Mouse (Mus musculus): ENCODE measurements around the gene Ppp2r3a. TPM values are rescaled to one million over a fixed set of nuclear protein-coding genes. Genes with fewer than 3 reads are reported as not detected.

Ppp2r3a gene
- polyA plus RNA-seq (2014; fragmentation: Nextera tagmentation; extraction: Ambion mirVana): 32.4 and 40.0 TPM in 2 replicates

DNA sequence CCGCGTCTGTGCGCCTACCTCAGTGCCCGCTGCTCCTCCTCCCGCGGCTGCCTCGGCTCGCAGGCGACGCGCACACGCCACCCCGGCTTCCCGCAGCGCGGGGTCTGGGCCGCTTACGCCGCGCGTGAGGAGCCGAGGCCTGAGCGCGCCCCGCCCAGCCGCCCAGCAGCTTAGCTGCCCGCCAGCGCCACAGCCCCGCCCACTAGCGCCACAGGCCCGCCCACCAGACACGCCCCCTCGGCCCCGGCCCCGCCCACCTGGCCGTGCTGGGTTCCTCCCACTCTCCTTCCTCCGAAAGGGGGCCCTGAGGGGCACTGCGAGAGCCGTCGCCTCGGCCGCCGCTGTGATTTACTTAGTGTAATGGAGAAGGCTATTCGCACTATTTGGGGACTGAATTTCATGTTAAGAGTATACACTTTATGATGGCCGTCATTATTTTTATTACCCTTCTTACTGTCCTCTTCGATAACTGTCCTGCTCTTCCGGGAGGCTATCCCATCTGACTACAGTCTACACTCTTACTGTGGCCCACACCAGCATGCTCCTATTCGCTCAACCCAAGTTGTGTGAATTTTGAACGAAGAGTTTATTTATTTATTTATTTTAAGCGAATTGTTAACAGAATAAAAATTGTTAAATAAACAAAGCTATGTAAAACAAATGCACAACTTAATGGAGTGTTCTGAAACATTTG lies at the start of gene Ppp2r3a:
Gene Ppp2r3a (minus strand): TSS at position 152 of the 694 bp plus-strand sequence.
- ATAC-seq (ENCODE audit: low FRiP score, low TSS enrichment) (peak; percentile 94), DNase-seq (peak; percentile 96)
- Histone ChIP-seq H3K9me3 (ENCODE audit: control insufficient read depth, low read length) (no peaks in the 10 kb centered on the region), H3K4me3 (replicated peaks; ENCODE audit: low read depth, low read length) (peak within 1 kb of the TSS; percentile 78), H3K36me3 (ENCODE audit: control insufficient read depth, insufficient read depth, low read length) (no peaks in the 10 kb centered on the region), H3K27me3 (ENCODE audit: control insufficient read depth, insufficient read depth, low read length) (no peaks in the 10 kb centered on the region), H3K4me1 (ENCODE audit: control insufficient read depth, insufficient read depth, low read length) (peaks cover 18% of the 10 kb centered on the region), H3K4me2 (ENCODE audit: low read length) (peak within 1 kb of the TSS; percentile 66), H3K9ac (replicated peaks; ENCODE audit: low read length) (peak within 1 kb of the TSS; percentile 87), H3K27ac (replicated peaks; ENCODE audit: low read depth, low read length) (peak within 1 kb of the TSS; percentile 96)
- WGBS: 2% methylated on average over 49 of the region's 50 CpGs

- Histone ChIP-seq H3K4me2 (ENCODE audit: low read length) (no peak overlapping the region), H3K36me3 (ENCODE audit: control insufficient read depth, insufficient read depth, low read length) (no peaks in the 10 kb centered on the region), H3K4me3 (replicated peaks; ENCODE audit: low read depth, low read length) (no peak overlapping the region), H3K27ac (replicated peaks; ENCODE audit: low read depth, low read length) (no peak overlapping the region), H3K4me1 (ENCODE audit: control insufficient read depth, insufficient read depth, low read length) (no peaks in the 10 kb centered on the region), H3K9me3 (ENCODE audit: control insufficient read depth, low read length) (no peaks in the 10 kb centered on the region), H3K27me3 (ENCODE audit: control insufficient read depth, insufficient read depth, low read length) (no peaks in the 10 kb centered on the region), H3K9ac (replicated peaks; ENCODE audit: low read length) (no peak overlapping the region)
- DNase-seq: no peak
- no peak for ATAC-seq (ENCODE audit: low FRiP score, low TSS enrichment)
- WGBS: 84% methylated on average over 4 of the region's 4 CpGs
Measured at GRCm38 (mm10) chr9:101300441-101300935, 48.9 kb upstream of the Ppp2r3a start.

DNA sequence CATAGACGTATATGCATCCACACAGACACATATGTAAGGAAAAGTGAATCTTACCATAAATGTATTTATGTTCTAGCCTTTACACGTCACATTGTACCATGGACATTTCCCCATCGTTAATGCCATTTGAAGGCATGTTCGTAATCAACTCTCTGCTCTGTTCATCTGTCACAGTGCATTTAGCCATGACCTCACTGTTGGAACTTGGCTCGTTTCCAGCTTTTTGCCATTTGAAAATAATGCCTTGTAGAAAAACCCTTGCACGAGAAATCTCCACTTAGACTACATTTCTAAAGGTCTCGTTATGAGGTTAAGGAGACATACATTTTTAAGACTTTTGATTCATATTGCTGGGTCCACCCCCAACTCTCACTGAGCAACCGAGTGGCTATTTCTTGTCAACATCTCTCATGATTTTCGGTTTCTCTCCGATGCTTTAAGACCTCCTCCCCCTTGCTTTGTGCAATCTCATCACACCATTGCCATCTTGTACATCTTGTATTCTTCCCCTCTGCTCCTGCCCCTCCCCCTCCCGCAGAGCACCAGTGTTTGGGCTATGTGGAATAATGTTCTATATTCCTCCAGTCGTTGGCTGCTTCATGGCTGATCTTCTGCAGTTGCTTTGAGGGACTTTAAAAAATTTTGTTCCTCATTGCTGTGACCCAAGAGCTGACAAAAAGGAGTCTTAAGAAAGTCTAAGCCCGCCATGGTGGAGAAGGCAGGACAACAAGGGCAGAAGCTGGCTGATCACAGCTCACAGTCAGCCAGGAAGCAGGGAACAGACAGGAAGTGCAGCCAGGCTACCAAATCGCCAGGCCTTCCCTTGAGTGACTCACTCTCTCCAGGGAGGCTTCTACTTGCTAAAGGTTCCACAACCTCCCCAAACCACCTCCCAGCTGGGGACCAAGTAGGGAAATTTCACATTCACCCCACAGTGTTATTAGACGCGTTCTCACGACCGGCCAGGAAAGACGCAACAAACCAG lies 40.4 kb upstream of the Ppp2r3a start:
- DNase-seq: peak; percentile 71
- 73% methylated on average over 19 of the region's 19 CpGs for WGBS
- no peak overlapping the region for H3K4me3 ChIP-seq (replicated peaks; ENCODE audit: low read depth, low read length)

GRCm38 (mm10) chr9:101290876-101291275 lies 39.3 kb upstream of the Ppp2r3a start:
- Histone ChIP-seq H3K4me3 (replicated peaks; ENCODE audit: low read depth, low read length) (no peak overlapping the region), H3K27me3 (ENCODE audit: control insufficient read depth, insufficient read depth, low read length) (no peaks in the 10 kb centered on the region), H3K9ac (replicated peaks; ENCODE audit: low read length) (no peak overlapping the region), H3K4me1 (ENCODE audit: control insufficient read depth, insufficient read depth, low read length) (no peaks in the 10 kb centered on the region), H3K27ac (replicated peaks; ENCODE audit: low read depth, low read length) (no peak overlapping the region), H3K36me3 (ENCODE audit: control insufficient read depth, insufficient read depth, low read length) (no peaks in the 10 kb centered on the region), H3K9me3 (ENCODE audit: control insufficient read depth, low read length) (no peaks in the 10 kb centered on the region), H3K4me2 (ENCODE audit: low read length) (no peak overlapping the region)
- DNase-seq (no peak), ATAC-seq (ENCODE audit: low FRiP score, low TSS enrichment) (no peak)
- WGBS: 82% methylated on average over 1 of the region's 1 CpGs

More for the DNA sequence above, 40.4 kb upstream of the Ppp2r3a start:
- H3K36me3 ChIP-seq (ENCODE audit: control insufficient read depth, insufficient read depth, low read length): no peaks in the 10 kb centered on the region
- H3K9ac ChIP-seq (replicated peaks; ENCODE audit: low read length): no peak overlapping the region
- no peak overlapping the region for H3K4me2 ChIP-seq (ENCODE audit: low read length)
- no peaks in the 10 kb centered on the region for H3K27me3 ChIP-seq (ENCODE audit: control insufficient read depth, insufficient read depth, low read length)
- H3K27ac ChIP-seq (replicated peaks; ENCODE audit: low read depth, low read length): no peak overlapping the region
- no peak for ATAC-seq (ENCODE audit: low FRiP score, low TSS enrichment)
- H3K4me1 ChIP-seq (ENCODE audit: control insufficient read depth, insufficient read depth, low read length): no peaks in the 10 kb centered on the region
- no peaks in the 10 kb centered on the region for H3K9me3 ChIP-seq (ENCODE audit: control insufficient read depth, low read length)

- no peaks in the 10 kb centered on the region for H3K4me1 ChIP-seq (ENCODE audit: control insufficient read depth, insufficient read depth, low read length)
- ATAC-seq (ENCODE audit: low FRiP score, low TSS enrichment) (no peak), DNase-seq (no peak)
- 86% methylated on average over 11 of the region's 11 CpGs for WGBS
- H3K4me3 ChIP-seq (replicated peaks; ENCODE audit: low read depth, low read length): no peak overlapping the region
- no peaks in the 10 kb centered on the region for H3K9me3 ChIP-seq (ENCODE audit: control insufficient read depth, low read length)
- H3K27me3 ChIP-seq (ENCODE audit: control insufficient read depth, insufficient read depth, low read length): no peaks in the 10 kb centered on the region
- no peak overlapping the region for H3K9ac ChIP-seq (replicated peaks; ENCODE audit: low read length)
- H3K27ac ChIP-seq (replicated peaks; ENCODE audit: low read depth, low read length): no peak overlapping the region
- no peaks in the 10 kb centered on the region for H3K36me3 ChIP-seq (ENCODE audit: control insufficient read depth, insufficient read depth, low read length)
- no peak overlapping the region for H3K4me2 ChIP-seq (ENCODE audit: low read length)
Measured at GRCm38 (mm10) chr9:101289750-101290149, 38.2 kb upstream of the Ppp2r3a start.

- no peak overlapping the region for H3K9ac ChIP-seq (replicated peaks; ENCODE audit: low read length)
- no peak overlapping the region for H3K4me3 ChIP-seq (replicated peaks; ENCODE audit: low read depth, low read length)
- ATAC-seq (ENCODE audit: low FRiP score, low TSS enrichment): no peak
- H3K4me1 ChIP-seq (ENCODE audit: control insufficient read depth, insufficient read depth, low read length): no peaks in the 10 kb centered on the region
- 91% methylated on average over 14 of the region's 14 CpGs for WGBS
- H3K27me3 ChIP-seq (ENCODE audit: control insufficient read depth, insufficient read depth, low read length): no peaks in the 10 kb centered on the region
- no peaks in the 10 kb centered on the region for H3K9me3 ChIP-seq (ENCODE audit: control insufficient read depth, low read length)
- no peaks in the 10 kb centered on the region for H3K36me3 ChIP-seq (ENCODE audit: control insufficient read depth, insufficient read depth, low read length)
- no peak overlapping the region for H3K4me2 ChIP-seq (ENCODE audit: low read length)
- H3K27ac ChIP-seq (replicated peaks; ENCODE audit: low read depth, low read length): no peak overlapping the region
- no peak for DNase-seq
Measured at GRCm38 (mm10) chr9:101288901-101289647, 37.5 kb upstream of the Ppp2r3a start.

- Histone ChIP-seq H3K9me3 (ENCODE audit: control insufficient read depth, low read length) (no peaks in the 10 kb centered on the region), H3K4me3 (replicated peaks; ENCODE audit: low read depth, low read length) (no peak overlapping the region), H3K4me1 (ENCODE audit: control insufficient read depth, insufficient read depth, low read length) (no peaks in the 10 kb centered on the region), H3K4me2 (ENCODE audit: low read length) (no peak overlapping the region), H3K27me3 (ENCODE audit: control insufficient read depth, insufficient read depth, low read length) (no peaks in the 10 kb centered on the region), H3K27ac (replicated peaks; ENCODE audit: low read depth, low read length) (no peak overlapping the region), H3K36me3 (ENCODE audit: control insufficient read depth, insufficient read depth, low read length) (no peaks in the 10 kb centered on the region), H3K9ac (replicated peaks; ENCODE audit: low read length) (no peak overlapping the region)
- 55% methylated on average over 4 of the region's 4 CpGs for WGBS
- ATAC-seq (ENCODE audit: low FRiP score, low TSS enrichment) (no peak), DNase-seq (no peak)
Measured at GRCm38 (mm10) chr9:101286766-101287165, 35.2 kb upstream of the Ppp2r3a start.

DNA sequence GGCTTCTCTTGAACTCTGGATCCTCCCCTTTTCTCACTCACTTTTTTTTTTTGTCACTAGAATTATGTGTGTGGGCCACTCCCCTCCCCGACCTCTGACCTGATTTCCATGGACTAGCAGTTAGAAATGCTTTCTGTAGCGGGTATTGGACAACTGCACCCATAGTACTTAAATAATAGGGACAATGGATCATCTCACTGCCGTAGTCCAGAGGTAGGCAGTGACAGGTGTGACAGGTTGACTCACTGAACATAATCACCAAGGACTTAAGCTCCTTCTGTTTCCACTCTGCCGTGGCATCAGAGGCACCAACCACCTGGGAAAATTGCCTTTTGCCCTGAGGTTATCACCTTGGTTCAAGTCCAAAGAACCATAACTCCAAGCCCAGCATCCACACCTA lies 32.5 kb upstream of the Ppp2r3a start:
- 65% methylated on average over 4 of the region's 4 CpGs for whole genome bisulfite sequencing
- Histone ChIP-seq H3K4me1 (ENCODE audit: control insufficient read depth, insufficient read depth, low read length) (no peaks in the 10 kb centered on the region), H3K4me3 (replicated peaks; ENCODE audit: low read depth, low read length) (no peak overlapping the region), H3K27ac (replicated peaks; ENCODE audit: low read depth, low read length) (no peak overlapping the region), H3K4me2 (ENCODE audit: low read length) (no peak overlapping the region), H3K36me3 (ENCODE audit: control insufficient read depth, insufficient read depth, low read length) (no peaks in the 10 kb centered on the region), H3K9ac (replicated peaks; ENCODE audit: low read length) (no peak overlapping the region), H3K27me3 (ENCODE audit: control insufficient read depth, insufficient read depth, low read length) (no peaks in the 10 kb centered on the region), H3K9me3 (ENCODE audit: control insufficient read depth, low read length) (no peaks in the 10 kb centered on the region)
- ATAC-seq (ENCODE audit: low FRiP score, low TSS enrichment): no peak
- DNase-seq: no peak
